Mouse (Mus musculus) brain, embryonic 14.5 days (tissue): ENCODE measurements at regions not wholly inside any gene's neighbourhood (a gene's known extent, or its start where the extent isn't known, plus 50 kb on each side); places are given as distances from the start of the nearest gene placed in this dataset.
A peak's percentile ranks its signal among the peaks of the same experiment; 100 is the strongest.

Experiments
- DNase-seq: peaks from one replicate; pipeline ENCODE4 v3.0.0-alpha.2; 2011; ENCODE audit warnings: low read depth
- CTCF ChIP-seq: fragments of 200-500 bp; IDR thresholded peaks from 2 replicates; pipeline ENCODE4 v1.5.1; 2012; ENCODE audit warnings: inconsistent platforms, mild to moderate bottlenecking, moderate library complexity, borderline replicate concordance; ENCODE audit not compliant: insufficient read depth, insufficient read length; ENCODE audit errors: extremely low read depth
- POLR2A ChIP-seq: fragments of 200-500 bp; IDR thresholded peaks from 2 replicates; pipeline ENCODE4 v1.6.1; 2012; ENCODE audit warnings: mild to moderate bottlenecking, inconsistent platforms, borderline replicate concordance; ENCODE audit not compliant: poor library complexity, insufficient read depth, insufficient read length, severe bottlenecking; ENCODE audit errors: extremely low read depth

DNA sequence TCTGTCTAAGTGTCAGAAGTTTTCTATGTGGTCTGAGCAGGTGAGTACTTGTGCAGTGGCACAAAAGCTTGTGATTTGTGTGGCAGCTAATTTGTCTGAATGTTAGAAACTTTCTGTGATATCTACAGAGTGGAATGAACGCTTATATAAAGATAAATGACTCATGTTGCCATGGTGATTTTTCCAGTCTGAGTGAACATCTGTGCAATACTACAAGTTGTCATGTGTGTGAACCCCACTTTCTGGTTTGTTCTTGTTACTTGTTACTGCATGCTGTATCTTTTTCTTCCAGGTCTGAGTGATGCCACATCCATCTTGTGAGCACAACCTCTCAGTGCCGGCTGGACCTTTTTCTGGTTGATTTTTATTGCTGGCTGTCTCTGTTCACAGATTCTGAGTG, 96.8 kb downstream of the Btbd35f7 start:
- DNase-seq, result no peak
- no peak for TF ChIP-seq CTCF
- TF ChIP-seq POLR2A, result no peak

DNA sequence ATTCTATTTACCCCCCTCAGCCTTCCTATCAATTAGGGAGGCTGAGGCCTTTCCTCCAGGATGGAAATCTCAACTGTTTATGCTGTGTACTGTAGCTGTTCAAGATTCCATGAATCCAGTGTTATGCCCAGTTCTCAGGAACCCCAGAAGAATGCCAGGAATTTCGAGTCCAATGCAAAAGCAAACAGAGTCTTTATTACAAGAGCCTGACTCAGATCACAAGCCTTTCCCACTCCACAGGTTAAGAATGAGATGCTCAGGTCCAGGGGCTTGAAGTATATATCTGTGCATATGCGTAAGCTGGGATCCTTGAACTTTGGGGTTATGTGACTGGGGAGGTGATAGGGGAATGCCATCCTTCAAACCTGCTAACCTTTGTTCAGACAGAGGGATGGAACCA, 129.6 kb downstream of the Btbd35f7 start:
- no peak for DNase-seq
- TF ChIP-seq CTCF, result no peak
- no peak for TF ChIP-seq POLR2A

DNA sequence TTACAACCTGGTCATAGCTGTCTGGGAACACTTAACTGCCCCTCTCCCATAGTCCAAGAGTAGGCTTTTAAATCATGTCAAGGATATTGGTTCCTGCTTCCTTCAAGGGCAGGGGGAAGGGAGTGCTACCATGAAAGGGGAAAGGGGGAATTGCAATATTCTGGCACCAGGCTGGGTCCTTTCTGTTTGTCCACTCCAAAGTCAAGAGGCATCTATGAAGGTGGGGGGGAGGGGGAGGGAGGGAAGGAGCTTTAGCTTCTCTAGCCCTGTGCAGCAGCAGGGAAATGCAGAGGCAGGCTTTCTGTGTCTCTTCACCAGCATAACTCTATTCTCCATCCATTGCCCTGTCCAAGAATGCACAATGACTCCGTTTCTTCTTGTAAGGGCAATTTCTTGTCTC, 130.0 kb downstream of the Btbd35f7 start:
- DNase-seq, result no peak
- TF ChIP-seq CTCF, result no peak
- no peak for TF ChIP-seq POLR2A

DNA sequence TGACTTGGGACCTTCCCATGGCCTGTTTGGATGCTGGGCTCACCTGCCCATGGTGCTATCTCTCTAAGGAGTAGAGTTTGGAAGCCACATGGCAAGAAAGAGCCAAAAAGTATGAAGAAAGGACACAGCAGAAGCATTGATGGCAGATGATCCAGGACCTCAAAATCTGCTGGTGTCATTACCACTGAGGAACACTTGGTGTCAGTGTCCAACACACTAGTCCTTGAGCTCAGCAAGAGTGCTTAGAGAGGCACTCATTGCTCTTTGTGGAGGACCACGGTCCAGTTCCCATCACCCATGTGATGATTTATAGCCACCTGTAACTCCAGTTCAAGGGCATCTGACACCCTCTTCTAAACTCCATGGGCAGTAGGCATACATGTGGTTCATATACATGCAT, 134.3 kb downstream of the Btbd35f7 start:
- no peak for DNase-seq
- TF ChIP-seq POLR2A, result no peak
- TF ChIP-seq CTCF, result peak; percentile 4; the same call in 1 of the 2 replicates
